Mouse (Mus musculus): ENCODE results near the gene Nyx. TPM values are rescaled to one million over a fixed set of nuclear protein-coding genes. Genes with fewer than 3 reads are reported as not detected.

Nyx gene
- polyA plus RNA-seq, 1 experiment from 2014 or later, result 0.04 TPM

- Histone ChIP-seq H3K36me3 (ENCODE audit: control insufficient read depth, insufficient read depth, low read length) (no peaks in the 10 kb centered on the region), H3K9me3 (ENCODE audit: control insufficient read depth, low read length) (no peaks in the 10 kb centered on the region), H3K4me2 (replicated peaks; ENCODE audit: low read depth) (peak overlapping the region; percentile 37), H3K9ac (ENCODE audit: low read length) (peak overlapping the region; percentile 43), H3K27ac (replicated peaks) (peak overlapping the region; percentile 75), H3K27me3 (ENCODE audit: control insufficient read depth, insufficient read depth, low read length) (no peaks in the 10 kb centered on the region), H3K4me3 (ENCODE audit: low read depth, low read length) (peak overlapping the region; percentile 26), H3K4me1 (replicated peaks; ENCODE audit: control insufficient read depth, insufficient read depth) (no peaks in the 10 kb centered on the region)
- ATAC-seq (ENCODE audit: low FRiP score, low TSS enrichment) (peak; percentile 92), DNase-seq (ENCODE audit: low spot score) (peak; percentile 90)
- peak; percentile 86 for TF ChIP-seq CTCF (IDR thresholded peaks at IDR 0.05; ENCODE audit: low read depth)
- no peak for TF ChIP-seq EP300 (optimal IDR thresholded peaks at IDR 0.05)
- WGBS, result 13% methylated on average over 45 of the region's 46 CpGs
Observed at GRCm38 (mm10) chrX:13461266-13462261, 4.3 kb upstream of the Nyx start.

GRCm38 (mm10) chrX:13462982-13463517 lies 2.9 kb upstream of the Nyx start:
- no peaks in the 10 kb centered on the region for H3K27me3 ChIP-seq (ENCODE audit: control insufficient read depth, insufficient read depth, low read length)
- H3K9me3 ChIP-seq (ENCODE audit: control insufficient read depth, low read length), result no peaks in the 10 kb centered on the region
- no peaks in the 10 kb centered on the region for H3K36me3 ChIP-seq (ENCODE audit: control insufficient read depth, insufficient read depth, low read length)
- H3K9ac ChIP-seq (ENCODE audit: low read length), result no peak overlapping the region
- ATAC-seq (ENCODE audit: low FRiP score, low TSS enrichment) (peak; percentile 81), DNase-seq (ENCODE audit: low spot score) (no peak)
- no peak overlapping the region for H3K4me3 ChIP-seq (ENCODE audit: low read depth, low read length)
- TF ChIP-seq EP300 (optimal IDR thresholded peaks at IDR 0.05) (no peak), CTCF (IDR thresholded peaks at IDR 0.05; ENCODE audit: low read depth) (no peak)
- H3K4me1 ChIP-seq (replicated peaks; ENCODE audit: control insufficient read depth, insufficient read depth), result no peaks in the 10 kb centered on the region
- H3K27ac ChIP-seq (replicated peaks), result no peak overlapping the region
- WGBS, result 69% methylated on average over 2 of the region's 2 CpGs
- no peak overlapping the region for H3K4me2 ChIP-seq (replicated peaks; ENCODE audit: low read depth)

DNA sequence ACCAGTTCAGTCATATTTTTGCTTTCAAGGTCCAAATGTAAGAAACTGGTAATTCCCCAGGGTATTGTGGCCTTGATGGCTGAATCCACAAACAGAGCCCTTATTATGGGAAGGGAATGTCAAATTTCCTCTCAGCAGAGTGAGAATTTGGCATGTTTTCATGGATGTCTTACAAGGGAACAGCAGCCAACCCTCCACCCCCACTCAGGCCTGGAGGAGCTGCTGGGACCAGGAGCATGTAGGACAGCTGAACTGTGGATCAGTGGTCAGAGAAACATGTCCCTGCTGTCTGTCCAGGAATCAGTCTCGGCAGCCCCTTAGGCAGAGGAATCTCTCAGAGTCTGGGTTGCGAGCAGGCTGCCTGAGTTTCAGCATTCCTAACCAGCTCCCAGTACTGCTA lies 771 bp downstream of the Nyx start:
- H3K4me1 ChIP-seq (replicated peaks; ENCODE audit: control insufficient read depth, insufficient read depth), result no peaks in the 10 kb centered on the region
- no peak overlapping the region for H3K27ac ChIP-seq (replicated peaks)
- DNase-seq (ENCODE audit: low spot score) (no peak), ATAC-seq (ENCODE audit: low FRiP score, low TSS enrichment) (no peak)
- H3K4me3 ChIP-seq (ENCODE audit: low read depth, low read length), result no peak overlapping the region
- no peak overlapping the region for H3K9ac ChIP-seq (ENCODE audit: low read length)
- 62% methylated on average over 2 of the region's 2 CpGs for WGBS
- no peak for TF ChIP-seq EP300 (optimal IDR thresholded peaks at IDR 0.05)
- no peak for TF ChIP-seq CTCF (IDR thresholded peaks at IDR 0.05; ENCODE audit: low read depth)
- H3K27me3 ChIP-seq (ENCODE audit: control insufficient read depth, insufficient read depth, low read length), result no peaks in the 10 kb centered on the region
- no peaks in the 10 kb centered on the region for H3K36me3 ChIP-seq (ENCODE audit: control insufficient read depth, insufficient read depth, low read length)
- no peaks in the 10 kb centered on the region for H3K9me3 ChIP-seq (ENCODE audit: control insufficient read depth, low read length)
- no peak overlapping the region for H3K4me2 ChIP-seq (replicated peaks; ENCODE audit: low read depth)

GRCm38 (mm10) chrX:13467121-13467571 lies 1.2 kb downstream of the Nyx start:
- DNase-seq (ENCODE audit: low spot score), result no peak
- no peak for ATAC-seq (ENCODE audit: low FRiP score, low TSS enrichment)
- 0 out of 2 replicates have a peak overlapping the region, but pooled peaks have one; percentile 4 for H3K27ac ChIP-seq (replicated peaks)
- no peak overlapping the region for H3K9ac ChIP-seq (ENCODE audit: low read length)
- H3K4me1 ChIP-seq (replicated peaks; ENCODE audit: control insufficient read depth, insufficient read depth), result no peaks in the 10 kb centered on the region
- H3K4me2 ChIP-seq (replicated peaks; ENCODE audit: low read depth), result no peak overlapping the region
- TF ChIP-seq EP300 (optimal IDR thresholded peaks at IDR 0.05), result no peak
- TF ChIP-seq CTCF (IDR thresholded peaks at IDR 0.05; ENCODE audit: low read depth), result no peak
- no peaks in the 10 kb centered on the region for H3K36me3 ChIP-seq (ENCODE audit: control insufficient read depth, insufficient read depth, low read length)
- H3K4me3 ChIP-seq (ENCODE audit: low read depth, low read length), result no peak overlapping the region
- no peaks in the 10 kb centered on the region for H3K27me3 ChIP-seq (ENCODE audit: control insufficient read depth, insufficient read depth, low read length)
- WGBS, result 61% methylated on average over 6 of the region's 6 CpGs
- no peaks in the 10 kb centered on the region for H3K9me3 ChIP-seq (ENCODE audit: control insufficient read depth, low read length)

DNA sequence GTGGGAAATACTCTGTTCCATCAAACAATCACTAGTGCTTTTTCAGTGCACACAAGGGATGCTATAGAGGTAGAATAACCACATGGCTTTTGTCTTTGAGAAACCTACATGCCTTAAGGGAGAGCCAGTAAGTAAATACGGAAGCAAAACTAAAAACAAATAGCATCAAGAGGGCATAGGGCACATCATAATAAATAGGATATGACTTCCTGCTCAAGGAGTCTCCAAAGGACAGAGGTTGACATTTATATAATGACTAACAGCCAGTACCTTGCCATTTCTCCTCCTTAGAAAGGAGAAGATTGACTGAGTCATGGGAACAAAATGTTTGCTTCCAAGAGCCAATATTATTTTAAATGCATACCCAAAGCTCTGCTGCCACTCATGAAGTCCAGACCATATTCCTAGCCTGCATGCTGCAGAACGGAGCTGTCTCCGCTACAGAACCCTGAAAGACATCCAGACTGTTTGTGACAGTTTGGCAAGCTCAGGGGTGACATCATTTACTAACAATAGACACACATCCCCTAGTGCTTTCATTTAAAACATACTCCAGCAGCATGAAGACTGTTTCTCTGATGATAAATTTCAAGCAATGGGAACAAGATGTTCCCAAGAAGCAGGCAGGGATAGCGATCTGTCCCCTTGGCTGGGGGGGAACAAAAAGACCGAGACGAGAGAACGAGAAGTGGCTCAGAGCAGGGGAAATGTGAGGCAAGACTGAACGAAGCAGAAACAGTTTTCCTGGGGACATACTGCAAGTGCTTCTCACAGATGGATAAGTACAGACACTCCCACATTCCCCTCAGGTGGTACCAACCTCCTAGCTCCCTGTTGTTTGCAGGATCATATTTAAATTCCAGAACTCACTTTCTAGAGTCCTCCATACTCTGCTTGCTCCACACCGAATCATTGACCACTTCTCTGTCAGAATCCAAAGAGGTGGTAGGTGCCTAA lies 3.5 kb downstream of the Nyx start:
- no peak for TF ChIP-seq EP300 (optimal IDR thresholded peaks at IDR 0.05)
- no peak for TF ChIP-seq CTCF (IDR thresholded peaks at IDR 0.05; ENCODE audit: low read depth)

More for the DNA sequence above, 3.5 kb downstream of the Nyx start:
- Histone ChIP-seq H3K4me3 (ENCODE audit: low read depth, low read length) (no peak overlapping the region), H3K27ac (replicated peaks) (peak overlapping the region; percentile 65), H3K36me3 (ENCODE audit: control insufficient read depth, insufficient read depth, low read length) (no peaks in the 10 kb centered on the region), H3K4me1 (replicated peaks; ENCODE audit: control insufficient read depth, insufficient read depth) (no peaks in the 10 kb centered on the region), H3K27me3 (ENCODE audit: control insufficient read depth, insufficient read depth, low read length) (no peaks in the 10 kb centered on the region), H3K4me2 (replicated peaks; ENCODE audit: low read depth) (no peak overlapping the region), H3K9ac (ENCODE audit: low read length) (no peak overlapping the region), H3K9me3 (ENCODE audit: control insufficient read depth, low read length) (no peaks in the 10 kb centered on the region)
- no peak for DNase-seq (ENCODE audit: low spot score)
- 38% methylated on average over 9 of the region's 9 CpGs for WGBS
- peak; percentile 83 for ATAC-seq (ENCODE audit: low FRiP score, low TSS enrichment)

Measured in stomach, postnatal 0 days (tissue).